Mouse (Mus musculus) kidney, postnatal 14 days (tissue): Measurements from ENCODE around the gene Fam120b.

ENCODE experiments used
- DNase-seq: peaks from one replicate; pipeline ENCODE4 v3.0.0; 2022; ENCODE audit warnings: mixed read lengths

The Fam120b gene

DNA sequence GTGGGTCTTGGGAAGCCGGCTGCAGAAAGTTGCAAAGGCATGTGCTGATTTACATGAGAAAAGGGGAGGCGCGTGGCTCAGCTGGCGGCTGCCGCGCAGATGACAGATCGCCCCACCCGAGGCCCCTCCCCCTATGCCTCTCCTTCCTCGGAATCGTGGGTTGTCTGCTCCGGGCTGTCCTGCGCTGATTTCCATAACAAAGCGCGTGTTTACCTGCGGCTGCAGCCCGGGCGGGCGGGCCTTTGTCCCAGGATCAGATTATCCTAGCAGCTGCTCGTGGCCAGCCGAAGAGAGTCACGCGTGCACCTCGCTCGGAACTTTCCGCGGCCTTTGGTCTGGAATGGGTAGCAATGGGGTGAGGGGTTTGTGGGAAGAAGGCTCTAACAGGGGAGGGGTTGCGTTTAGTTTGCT lies 15.4 kb upstream of the Fam120b start:
- peak; percentile 67 for DNase-seq

DNA sequence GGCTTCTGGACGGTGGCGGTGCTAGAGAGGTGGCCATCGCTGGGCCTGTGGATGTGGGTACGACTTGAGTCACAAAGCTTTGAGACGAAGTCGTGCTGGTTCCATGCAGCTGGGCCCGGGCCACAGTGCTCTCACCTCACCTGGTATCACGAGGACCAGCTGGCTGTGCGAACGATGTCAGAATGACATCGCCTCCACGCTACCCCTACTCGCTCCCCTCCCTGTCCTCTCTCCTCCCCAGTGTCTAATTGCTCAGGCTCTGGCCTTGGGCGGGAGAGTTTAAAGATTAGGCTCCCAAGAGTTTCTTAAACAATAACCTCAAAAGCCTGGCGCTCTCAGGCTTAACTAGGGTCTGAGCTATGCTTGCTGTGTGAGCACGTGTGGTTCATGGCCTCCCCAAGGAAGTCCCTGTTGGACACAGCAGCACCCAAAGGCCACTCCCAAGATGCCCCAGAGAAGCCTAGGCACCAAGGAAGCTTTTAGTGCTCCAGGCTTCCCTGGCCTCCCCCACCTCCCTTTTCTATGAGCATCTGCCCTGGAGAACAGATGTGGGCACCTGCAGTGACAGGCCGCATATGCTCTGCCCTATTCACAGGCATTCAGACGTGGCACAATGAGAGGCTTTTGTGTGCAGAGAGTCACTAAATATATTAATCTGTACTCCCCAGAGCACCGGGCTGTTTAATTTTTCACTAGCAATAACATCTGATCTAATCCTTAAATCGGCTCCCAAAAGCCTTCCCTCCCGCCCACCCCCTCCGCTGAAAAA lies 14.7 kb upstream of the Fam120b start:
- no peak for DNase-seq

DNA sequence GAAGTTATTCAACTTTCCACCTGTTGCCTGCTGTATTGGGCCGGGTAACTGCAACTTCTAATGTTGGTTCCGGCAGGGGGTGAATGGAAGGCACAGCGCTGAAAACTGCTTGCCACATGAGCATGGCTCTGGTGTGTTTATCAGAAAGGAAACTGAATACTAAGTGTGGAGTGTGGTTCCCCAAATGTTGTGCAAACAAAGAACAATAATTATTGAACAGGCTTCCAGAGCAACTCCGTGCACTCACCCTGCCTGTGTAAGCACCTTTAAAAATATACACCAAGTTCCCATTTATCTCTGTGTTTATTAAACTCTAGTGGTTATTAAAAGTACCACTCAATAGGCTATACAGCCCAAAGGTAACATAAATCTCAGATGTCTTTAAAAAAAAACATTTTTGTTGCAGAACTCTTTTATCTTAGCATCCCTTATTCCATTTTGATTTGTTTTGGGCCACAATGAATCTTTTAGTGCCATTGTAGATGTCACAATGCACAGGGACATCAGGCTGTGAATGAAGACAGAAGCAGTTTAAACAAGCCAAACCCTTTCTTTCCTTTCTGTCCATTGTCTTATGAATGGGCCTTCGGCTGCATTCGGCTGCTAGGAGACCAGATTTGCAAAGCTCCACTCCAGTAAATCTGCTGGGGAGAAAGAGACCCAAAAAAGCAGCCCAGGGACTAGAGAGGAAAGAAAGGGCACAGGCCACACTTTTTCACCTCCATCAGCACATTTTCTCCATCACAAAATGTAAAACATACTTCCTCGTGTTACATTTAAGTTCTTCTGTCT lies 13.9 kb upstream of the Fam120b start:
- DNase-seq, result no peak

DNA sequence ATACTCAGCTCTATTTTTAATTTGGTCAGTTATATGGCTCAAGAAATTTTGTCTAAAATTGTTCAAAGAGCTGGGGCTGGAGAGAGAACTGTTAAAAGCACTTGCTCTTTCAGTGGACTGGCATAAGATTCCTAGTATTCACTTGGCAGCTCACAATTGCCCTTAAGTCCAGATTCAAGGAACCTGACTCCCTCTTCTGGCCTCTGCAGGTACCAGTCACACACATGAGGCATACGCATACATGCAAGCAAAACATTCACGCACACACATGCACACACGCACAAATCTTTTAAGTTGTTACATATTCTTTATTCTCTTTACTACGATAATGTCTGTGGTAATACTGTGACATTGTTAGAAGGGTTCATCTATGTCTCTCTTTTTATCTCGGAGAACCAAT lies 12.6 kb upstream of the Fam120b start:
- DNase-seq, result no peak

DNA sequence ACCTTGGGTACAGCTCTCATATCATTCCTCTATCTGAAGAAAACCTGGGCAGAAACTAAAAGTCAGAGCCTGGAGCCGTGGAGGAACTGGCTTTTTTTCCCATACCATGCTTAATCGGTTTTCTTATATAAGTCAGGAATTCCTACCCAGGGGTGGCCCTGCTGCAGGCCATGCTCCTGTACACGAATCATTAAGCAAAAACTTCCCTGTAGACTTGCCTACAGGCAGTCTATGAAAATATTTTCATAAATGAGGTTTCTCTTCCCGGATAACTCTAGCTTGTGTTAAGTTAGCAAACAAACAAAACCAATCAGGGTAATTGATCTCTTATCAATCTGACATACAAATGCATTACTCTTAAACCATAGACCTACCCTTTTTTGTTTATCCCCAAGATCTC lies 7.1 kb upstream of the Fam120b start:
- no peak for DNase-seq

DNA sequence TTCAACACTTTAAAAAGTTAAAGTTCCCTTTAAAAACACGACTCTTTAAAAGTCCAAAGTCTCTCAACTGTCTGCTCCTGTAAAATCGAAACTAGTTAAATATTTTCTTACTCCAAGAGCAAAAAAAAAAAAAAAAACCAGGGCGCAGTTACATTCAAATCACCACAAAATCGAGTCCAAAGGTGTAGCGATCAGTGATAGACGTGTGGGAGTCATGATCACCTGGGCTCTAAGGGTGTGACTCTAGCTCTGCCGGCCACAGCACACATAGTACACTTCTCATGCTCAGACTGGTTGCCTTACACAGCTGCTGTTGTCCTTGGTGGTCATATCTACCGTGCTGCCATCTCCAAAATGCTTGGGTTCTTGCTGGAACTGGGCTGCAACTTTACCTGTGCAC lies 6.6 kb upstream of the Fam120b start:
- peak; percentile 27 for DNase-seq

DNA sequence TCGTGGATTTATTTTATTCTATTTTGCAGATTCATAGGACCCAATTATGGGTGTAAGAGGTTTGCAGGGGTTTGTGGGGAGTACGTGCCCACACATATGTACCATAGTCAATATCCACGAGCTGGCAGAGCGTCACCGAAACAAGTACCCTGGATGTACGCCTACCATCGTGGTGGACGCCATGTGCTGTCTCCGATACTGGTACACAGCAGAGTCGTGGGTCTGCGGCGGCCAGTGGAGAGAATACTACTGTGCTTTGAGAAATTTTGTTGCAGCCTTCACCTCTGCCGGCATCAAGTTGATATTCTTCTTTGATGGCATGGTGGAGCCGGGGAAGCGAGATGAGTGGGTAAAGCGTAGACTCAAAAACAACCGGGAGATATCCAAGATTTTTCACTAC lies 5.7 kb downstream of the Fam120b start:
- no peak for DNase-seq

DNA sequence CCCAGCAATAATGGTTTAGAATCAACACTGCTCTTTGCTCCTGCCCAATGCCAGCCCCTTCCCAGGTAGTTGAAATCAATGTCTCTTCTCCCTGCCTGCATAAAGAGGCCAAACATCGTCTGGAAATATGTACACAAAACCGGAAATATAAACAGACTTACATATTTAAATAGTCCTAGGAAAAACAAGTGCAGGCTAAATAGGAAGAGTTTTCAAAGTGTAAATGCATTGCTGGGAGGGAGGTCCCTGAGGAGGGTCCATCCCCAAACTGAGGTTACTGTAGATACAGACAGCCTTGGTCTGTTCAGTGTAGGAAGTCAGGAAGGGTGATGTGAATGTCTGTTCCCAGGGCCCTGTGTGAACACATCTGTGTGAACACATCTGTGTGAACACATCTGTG lies 10.6 kb downstream of the Fam120b start:
- DNase-seq, result no peak

DNA sequence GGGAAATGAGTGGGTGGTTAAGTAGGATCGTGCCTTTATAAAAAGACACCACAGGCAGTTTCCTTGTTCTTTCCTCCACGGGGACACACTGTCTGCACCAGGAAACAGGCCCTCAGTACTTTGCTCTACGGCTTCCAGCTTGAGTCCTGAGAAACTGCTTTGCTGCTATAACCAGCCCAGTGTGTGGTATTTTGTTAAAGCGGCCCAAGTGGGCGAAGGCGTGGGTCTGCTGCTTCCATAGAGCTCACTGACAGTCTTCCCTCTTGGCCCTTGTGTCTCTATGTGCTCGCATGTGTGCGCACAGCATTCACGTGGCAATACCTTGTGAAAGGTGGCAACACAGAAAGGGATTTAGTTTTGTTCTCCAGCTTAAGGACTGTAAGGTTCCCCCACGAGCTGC lies 13.3 kb downstream of the Fam120b start:
- no peak for DNase-seq

DNA sequence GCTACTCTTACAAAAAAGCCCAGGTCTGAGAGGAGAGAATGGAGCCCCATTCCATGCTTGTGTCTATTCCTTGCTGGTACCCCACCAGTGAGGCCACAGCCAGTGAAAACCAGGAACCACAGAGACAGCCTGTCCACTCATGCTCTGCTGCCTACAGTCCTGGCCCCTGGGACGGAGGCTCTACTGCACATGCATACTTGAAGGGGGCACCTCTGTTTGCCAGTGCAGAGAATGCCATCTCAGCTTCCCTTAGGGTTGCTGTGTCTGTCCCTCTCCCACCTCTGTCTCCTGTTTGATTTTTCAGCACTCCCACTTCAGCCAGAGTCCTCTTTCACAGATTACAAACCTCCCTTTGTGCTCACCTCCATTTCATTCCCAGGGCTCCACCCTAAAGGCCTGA lies 14.9 kb downstream of the Fam120b start:
- DNase-seq, result no peak

DNA sequence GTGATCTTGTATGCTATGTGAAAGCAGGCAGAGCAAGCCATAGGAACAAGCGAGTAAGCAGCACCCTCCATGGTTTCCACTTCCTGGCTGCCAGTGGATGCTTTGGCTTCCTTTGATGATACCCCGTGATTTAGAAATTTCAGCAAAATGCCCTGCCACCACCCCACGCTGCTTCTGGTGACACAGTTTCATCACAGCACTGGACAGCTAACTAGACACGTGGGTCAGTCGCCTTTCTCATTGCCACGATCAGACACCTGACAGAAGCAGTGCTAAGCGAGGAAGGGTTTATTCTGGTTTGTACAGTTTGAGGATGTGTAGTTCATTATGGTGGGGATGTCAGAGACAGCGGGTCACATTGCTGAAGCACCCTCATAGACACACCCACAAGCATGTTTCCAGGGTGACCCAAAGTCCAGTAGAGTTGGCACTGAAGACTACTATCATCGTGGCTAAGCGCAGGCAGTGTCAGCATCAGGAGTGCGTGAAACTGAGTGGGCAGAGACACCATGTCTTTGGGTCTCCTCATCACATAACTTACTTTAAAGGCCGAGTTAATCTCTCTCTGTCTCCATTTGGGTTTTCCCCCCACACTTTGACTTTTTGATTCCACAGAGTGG lies 20.7 kb downstream of the Fam120b start:
- no peak for DNase-seq

DNA sequence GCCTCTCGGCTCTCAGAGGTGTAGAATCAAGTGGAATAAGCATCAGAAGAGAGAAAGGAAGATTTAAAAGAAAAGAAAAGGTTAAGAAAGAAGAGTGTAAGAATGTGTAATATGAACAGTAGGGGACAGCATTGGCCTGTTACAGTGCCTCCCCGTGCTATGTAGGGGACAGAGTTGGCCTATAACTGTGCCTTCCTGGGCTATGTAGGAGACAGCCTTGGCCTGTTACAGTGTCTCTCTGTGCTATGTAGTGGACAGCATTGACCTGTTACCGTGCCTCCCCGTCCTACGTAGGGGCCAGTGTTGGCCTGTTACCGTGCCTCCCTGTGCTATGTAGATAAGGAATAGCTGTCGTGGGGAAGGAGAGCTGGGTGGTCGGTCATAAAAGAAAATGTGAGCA lies 23.5 kb downstream of the Fam120b start:
- DNase-seq, result no peak

DNA sequence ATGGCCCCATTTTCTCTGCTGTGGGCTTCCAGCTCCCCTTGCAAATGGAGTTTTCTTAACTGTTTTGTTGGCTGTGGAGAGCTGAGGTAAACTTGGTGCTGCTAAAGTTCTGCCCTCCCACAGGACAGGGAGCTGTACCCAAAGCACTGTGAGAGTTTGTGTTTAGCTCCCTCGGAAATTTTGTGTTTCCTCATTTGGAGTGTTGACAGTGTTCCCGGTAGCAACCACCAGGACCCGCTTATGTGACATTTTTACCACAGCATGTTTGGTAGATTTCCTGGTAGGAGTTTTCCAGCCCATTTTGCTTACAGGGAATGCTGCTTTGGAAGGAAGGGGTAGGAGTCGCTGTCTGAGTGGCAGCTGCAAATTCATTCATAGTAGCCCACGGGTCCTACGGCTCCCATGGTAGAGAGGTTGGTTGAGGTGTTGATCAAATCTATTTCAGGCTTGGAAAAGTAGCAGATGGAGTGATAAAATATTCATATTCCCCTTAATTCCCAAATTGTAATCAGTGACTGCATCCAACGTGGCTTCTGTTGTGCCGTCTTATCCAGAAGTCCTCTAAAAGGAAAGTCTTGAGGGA lies 24.1 kb downstream of the Fam120b start:
- DNase-seq, result no peak

DNA sequence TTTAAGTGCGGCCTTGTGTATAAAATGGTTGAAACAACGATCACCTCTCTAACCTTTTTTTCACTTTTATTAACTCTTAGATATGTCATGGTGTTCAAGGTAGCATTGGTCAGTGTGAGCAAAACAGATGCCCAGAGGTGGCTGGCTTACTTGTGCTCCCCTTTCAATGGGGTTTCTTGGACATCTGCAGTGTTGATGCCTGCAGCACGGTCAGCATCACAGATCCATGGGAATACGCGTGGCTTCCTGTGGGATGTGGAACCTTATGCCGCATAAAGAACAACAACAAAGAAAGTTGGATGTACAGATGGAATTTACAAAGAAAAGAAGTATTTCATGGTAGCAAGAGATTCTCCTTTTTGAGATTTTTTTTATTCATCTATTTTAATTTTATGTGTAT lies 25.4 kb downstream of the Fam120b start:
- no peak for DNase-seq

DNA sequence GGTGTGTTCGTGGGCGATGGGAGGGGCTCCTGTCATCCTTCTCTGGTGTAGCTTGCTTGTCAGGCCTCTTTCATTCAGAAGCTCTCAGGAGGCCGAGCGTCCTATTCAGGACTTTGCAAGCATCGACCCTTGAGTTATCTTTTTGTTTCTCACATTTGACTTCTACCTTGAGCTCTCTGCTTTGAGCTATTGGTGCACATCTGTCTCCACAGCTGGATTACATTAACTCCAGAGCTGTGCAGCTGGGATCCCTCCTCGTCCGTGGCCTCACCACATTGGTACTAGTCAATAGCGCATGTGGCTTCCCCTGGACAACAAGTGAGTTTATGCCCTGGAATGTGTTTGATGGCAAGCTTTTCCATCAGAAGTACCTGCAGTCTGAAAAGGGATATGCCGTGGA lies 26.7 kb downstream of the Fam120b start:
- DNase-seq, result no peak

DNA sequence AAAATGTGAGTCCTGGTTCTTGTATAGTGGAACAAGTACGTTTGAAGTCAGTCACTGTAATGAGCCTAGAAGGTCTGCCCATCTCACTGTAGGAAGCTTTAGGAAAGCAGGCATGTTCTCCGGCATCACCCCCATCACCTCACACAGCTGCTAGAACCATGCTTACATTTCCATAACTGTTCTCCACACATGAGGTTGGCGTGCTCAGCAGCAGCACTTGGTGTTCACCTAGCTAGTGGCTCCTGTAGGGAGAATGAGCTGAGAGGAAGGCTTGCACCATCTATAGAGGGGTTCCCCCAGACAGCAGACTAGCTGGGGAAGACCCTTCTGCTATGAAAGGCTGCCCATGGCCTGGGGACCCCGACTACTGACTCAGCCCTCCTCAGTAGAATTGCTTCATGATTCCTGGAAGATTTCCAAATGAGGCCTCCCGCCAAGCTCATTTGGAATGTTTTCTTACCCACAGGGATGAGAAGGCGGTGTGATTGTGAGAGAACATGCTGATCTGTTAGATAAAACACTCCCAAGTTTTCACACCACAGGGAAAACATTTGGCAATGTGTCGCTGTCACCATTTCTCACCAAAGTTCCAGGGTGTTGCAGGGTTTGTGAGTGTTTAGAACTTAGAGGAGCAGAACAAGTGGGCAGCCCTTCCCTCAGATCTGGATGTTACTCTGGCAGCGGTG lies 27.2 kb downstream of the Fam120b start:
- DNase-seq, result peak; percentile 55

DNA sequence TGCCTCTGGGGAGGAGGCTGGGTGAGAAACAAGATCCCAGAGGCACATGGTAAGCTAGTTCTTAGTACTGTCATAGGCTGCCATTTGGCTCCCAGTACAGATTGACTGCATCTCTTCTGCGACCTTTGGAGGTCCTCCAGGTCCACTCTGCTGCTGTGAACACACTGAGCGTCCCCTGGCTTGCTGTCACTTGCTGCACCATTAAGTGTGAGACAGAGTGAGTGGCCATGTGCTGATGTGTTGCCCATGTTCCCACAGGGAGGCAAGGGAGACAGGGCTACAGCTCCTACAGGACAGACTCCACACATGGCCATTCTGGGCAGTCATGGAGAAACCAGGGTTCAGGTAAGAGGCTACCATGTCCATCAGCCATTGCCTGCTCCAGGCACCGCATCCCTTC lies 29.9 kb downstream of the Fam120b start:
- DNase-seq, result no peak

DNA sequence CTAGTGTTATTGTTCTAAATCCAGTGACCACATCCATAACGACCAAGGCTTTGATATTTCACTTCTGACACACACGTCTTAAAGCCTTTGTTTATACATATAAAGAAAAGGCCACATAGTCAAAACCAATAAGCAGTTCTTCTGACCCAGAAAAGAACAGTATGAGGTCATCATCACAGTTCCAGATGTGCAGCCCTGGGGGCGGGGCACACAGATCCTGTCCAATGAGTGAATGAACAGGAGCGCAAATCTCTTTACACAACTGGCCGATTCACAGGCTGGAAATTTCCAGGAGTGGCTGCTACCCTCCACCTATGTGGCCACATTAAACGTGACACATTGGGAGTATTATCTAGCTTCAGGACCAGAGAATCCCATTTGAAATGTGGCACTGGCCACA lies 33.4 kb downstream of the Fam120b start:
- no peak for DNase-seq

DNA sequence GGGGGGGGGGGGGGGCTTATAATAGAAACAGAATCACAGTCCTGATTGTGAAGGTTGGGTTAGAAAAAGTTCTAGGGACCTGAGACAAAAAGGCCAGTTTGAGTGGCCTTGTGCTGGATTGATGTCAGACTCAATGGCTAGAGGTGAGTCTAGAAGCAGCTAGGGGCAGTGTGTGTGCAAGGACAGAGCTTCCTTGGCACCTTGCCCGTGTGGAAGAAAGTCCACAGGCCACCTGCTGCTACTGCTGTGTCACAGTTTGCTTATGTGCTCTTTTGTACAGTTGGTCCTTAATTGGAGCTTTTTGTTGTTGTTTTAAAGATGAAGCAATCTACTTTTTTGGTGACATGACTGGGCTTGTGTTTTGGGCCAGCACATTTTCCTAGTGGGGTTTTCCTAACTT lies 33.9 kb downstream of the Fam120b start:
- peak; percentile 71 for DNase-seq

DNA sequence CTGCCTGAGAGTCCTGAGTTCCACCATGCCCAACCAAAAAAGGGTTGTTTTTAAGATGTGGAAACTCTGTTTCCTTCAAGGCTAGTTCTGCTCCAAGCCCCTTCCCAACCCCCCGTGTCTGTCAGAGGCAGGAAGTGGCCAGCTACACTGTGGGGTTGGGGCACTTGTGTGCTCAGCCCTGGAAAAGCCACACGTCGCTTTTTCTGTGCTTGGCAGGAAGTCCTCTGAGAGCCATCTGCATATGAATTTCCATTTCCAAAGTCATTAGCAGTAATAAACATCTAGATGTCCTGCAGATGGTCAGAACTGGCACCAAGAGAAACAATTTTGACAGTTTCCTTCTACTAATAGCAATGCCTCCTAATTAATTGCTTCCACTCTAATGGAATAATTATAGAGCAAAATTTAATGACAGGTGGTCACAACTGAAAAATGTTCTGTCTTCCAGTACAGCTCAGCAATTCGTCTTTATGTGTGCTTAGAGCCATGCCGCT lies 35.1 kb downstream of the Fam120b start:
- DNase-seq, result no peak

DNA sequence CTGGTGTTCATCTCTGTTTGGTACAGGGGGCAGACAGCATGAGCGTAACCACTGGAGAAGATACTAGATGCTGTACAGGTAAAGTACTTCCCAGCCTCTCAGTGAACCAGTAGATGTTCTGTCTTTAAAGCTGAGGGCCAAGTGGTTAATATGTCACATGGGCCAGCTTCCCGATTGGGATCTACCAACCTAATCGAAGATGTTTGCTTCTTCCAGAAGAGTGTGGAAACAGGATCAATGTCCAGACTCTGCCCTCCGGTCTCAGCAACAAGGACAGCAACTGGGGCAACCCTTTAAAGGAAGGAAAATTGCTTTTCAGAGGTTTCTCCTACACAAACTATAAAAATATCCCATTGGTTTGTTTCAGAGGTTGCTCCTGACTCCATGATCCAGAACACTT lies 35.5 kb downstream of the Fam120b start:
- DNase-seq, result no peak

DNA sequence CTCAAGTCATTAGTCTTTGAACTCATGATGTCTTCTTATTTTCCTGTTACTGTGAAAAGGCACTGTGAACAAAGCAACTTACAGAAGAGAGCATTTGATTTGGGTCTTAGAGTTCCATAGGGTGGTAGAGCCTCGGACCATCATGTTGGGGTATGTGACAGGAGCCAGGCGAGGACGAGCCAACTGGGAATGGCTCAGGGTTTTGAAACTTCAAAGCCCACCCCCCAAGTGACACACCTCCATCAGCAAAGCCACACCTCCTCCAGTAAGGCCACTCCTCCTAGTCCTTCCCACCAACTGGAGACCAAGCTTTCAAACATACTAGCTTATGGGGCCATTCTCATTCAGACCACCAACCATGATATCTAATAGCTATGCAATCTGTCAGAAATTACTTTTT lies 36.0 kb downstream of the Fam120b start:
- no peak for DNase-seq

DNA sequence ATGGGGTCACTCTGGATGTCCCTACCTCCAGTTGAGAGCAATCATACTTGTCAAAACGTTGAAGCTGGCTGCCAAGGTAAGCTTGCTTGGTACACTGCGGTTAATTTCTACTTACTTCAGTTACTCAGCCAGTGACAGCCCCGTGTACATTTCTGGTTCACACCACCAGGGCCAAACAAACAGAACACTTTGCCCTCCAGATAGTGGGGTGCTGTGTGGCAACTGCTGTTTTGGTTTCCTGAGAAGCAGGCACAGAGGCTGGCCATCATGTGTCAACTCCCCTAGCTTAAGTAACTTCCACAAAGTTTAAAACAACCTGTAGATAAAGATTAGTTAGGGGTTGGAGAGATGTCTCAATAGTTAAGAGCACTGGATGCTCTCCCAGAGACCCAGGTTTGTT lies 38.7 kb downstream of the Fam120b start:
- no peak for DNase-seq
